Mouse (Mus musculus): Measurements from ENCODE around the gene Rock2. TPM values are rescaled to one million over a fixed set of nuclear protein-coding genes. Genes with fewer than 3 reads are reported as not detected.

Rock2 gene
- polyA plus RNA-seq (2015; fragmentation: Nextera tagmentation; extraction: Ambion mirVana), result 20.0 and 20.9 TPM in 2 replicates

DNA sequence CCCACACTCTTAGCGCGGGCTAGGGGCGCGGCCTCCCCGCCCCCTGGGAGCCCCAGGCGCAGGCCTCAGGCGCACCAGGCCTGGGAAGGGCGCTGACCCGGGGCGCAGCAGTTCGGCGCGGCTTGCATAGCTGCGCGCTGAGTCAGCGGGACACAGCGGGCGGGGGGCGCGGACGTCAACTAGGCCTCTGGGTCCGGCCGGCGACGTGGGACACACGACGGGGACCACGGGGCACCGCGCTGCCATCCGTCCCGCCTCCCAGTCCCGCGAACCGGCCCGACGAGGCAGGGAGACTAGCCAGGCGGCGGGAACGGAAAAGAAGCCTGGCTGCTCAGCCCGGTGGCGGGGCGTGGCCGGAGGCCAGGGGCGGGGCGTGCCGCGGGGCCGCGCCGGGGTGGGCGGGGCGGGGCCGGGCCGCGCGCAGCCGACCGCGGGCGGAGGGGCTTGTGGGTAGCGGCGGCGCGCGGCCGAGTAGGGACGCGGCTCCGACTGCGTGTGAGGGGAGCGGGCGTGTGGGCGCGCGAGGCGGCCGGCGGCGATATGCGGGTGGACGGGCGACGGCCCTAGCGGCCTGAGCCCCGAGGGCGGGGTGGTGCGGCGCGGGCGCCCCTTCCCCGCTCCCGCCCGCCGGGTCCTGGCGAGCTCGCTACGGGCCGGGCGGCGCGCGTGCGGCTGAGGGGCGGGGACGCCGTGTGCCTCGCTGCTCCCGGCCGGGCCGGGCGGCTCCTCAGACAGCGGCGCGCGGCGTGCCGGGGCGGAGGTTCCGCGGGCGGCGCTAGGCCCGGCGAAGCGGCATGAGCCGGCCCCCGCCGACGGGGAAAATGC, at the start of gene Rock2:
TSS of gene Rock2 (plus strand) at position 500 of the 825 bp plus-strand sequence.
- Histone ChIP-seq H3K9ac (peak within 1 kb of the TSS; percentile 85), H3K36me3 (no peaks in the 10 kb centered on the region), H3K9me3 (no peaks in the 10 kb centered on the region), H3K27ac (peak within 1 kb of the TSS; percentile 99), H3K4me2 (peak within 1 kb of the TSS; percentile 72), H3K4me1 (peaks cover 27% of the 10 kb centered on the region), H3K4me3 (peak within 1 kb of the TSS; percentile 98), H3K27me3 (no peaks in the 10 kb centered on the region)
- ATAC-seq (ENCODE audit: borderline replicate concordance, extremely low read depth, low FRiP score, low TSS enrichment), result peak; percentile 93
- under 1% methylated on average over 92 of the region's 130 CpGs for WGBS

DNA sequence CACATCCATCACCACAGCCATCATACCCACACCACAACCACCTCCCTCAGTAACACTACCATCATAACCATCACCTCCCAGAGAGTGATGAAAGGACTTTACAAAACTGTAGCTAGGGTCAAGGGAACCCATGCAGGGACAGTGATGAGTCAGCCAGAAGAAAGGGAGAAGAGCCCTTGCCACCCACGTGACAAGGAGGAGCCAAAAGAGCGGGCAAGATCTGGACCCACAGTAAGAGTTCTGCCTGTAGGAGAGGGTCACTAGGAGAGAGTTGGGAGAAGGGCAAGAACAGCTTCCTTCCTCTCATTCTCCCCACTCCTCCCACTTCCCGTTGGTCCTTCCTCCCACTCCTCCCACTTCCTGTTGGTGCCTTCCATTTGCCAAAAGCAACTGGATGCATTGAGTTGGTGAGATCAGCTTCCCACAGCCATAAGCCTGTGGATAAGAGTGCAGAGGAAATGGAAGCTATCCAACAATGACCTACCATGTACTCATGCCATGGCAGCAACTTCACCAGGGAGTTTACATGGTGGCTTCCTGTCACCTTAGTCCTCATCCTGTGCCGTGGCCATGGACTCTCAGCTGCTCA, 47.4 kb upstream of the Rock2 start:
- Histone ChIP-seq H3K36me3 (no peaks in the 10 kb centered on the region), H3K27ac (no peak overlapping the region), H3K27me3 (no peaks in the 10 kb centered on the region), H3K9me3 (no peaks in the 10 kb centered on the region), H3K4me2 (no peak overlapping the region), H3K4me3 (no peak overlapping the region), H3K9ac (no peak overlapping the region), H3K4me1 (peaks cover 14% of the 10 kb centered on the region; the same call in 1 of the 2 replicates)
- WGBS, result 64% methylated on average over 4 of the region's 4 CpGs
- ATAC-seq (ENCODE audit: borderline replicate concordance, extremely low read depth, low FRiP score, low TSS enrichment), result no peak

DNA sequence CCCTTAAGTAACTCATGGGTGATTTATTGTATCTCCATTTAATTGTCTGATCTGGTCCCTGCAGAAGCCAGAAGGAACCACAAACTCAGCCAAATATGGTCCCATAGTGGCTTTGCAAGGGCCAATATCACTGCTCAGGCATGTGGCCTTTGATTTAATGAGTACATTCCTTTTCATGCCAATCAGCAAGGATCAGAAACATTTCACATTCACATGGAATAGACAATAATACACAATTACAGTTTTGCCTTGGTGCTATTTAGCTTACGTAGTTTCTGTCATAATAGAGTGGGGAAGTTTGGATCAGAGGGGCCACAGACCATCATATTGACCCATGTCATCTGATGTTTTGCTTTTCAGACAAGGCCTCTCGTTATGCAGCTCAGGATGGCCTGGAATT, 46.2 kb upstream of the Rock2 start:
- Histone ChIP-seq H3K4me1 (peaks cover 16% of the 10 kb centered on the region), H3K36me3 (no peaks in the 10 kb centered on the region), H3K27ac (no peak overlapping the region), H3K4me2 (no peak overlapping the region), H3K4me3 (no peak overlapping the region), H3K9me3 (no peaks in the 10 kb centered on the region), H3K9ac (no peak overlapping the region), H3K27me3 (no peaks in the 10 kb centered on the region)
- no peak for ATAC-seq (ENCODE audit: borderline replicate concordance, extremely low read depth, low FRiP score, low TSS enrichment)
- WGBS, result 67% methylated on average over 2 of the region's 2 CpGs

DNA sequence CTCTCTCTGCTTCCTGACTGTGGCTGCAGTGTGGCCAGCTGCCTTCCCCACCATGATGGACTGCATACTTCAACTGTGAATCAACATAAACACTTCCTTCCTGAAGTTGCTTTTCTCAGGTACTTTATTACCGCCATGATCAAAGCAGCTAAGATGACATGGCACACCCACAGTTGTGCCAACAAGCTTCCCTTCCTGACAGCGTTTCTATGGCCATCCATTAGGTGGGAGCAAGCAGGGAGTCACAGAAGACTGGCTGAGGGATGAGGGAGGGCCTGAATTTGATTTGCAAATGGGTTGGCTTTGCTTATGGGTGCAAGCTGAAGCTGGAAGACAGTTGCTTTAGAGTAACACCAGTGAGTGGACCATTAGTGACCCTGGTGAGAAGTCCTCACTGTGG, 44.9 kb upstream of the Rock2 start:
- Histone ChIP-seq H3K36me3 (no peaks in the 10 kb centered on the region), H3K4me2 (no peak overlapping the region), H3K4me3 (no peak overlapping the region), H3K27ac (no peak overlapping the region), H3K9me3 (no peaks in the 10 kb centered on the region), H3K9ac (no peak overlapping the region), H3K27me3 (no peaks in the 10 kb centered on the region), H3K4me1 (peaks cover 20% of the 10 kb centered on the region)
- ATAC-seq (ENCODE audit: borderline replicate concordance, extremely low read depth, low FRiP score, low TSS enrichment), result no peak
- WGBS, result 30% methylated on average over 2 of the region's 2 CpGs

DNA sequence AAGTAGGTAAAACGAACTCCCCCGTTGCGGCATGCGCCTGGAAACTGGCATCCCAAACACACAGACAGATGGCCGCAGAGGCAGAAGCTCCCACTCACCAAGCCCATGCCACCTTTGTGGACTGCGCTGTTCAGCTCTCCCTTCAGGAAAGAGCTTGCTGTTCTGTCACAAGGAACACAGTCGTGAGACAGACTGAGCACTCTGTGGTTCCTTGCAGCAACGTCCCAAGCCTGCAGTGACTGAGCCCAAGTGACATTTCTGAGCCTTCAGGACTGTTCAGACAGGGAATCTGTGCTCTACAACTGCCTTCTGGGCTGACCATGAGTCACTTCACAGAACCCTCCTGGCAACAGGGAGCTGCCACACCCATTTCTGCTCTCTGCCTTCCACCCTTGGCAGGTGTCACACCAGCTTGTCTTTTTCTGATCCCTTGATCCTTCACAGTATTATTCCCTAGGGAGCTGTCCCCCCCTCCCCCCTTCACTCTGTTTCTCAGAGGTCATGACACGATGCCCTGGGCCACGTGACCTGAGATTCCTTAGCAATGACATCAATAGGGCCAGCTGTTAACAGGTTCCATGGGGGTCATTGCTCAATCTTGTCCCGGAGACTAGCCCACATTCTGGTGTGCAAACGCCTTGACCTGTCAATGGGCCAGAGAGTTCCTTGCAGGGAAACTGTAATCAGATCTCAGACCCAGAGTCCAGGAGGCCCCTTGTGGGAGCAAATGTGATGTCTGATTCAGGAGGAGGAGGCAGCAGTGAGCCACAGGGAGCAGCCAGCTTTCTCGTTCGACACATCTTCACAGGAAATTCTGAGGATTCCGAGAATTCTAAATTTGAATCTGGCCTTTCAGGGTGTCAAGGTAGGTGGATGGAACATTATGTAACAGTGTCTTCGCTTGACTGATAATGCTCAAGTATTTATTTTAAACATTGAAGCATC, 44.0 kb upstream of the Rock2 start:
- ATAC-seq (ENCODE audit: borderline replicate concordance, extremely low read depth, low FRiP score, low TSS enrichment), result no peak
- 45% methylated on average over 16 of the region's 16 CpGs for WGBS
- H3K4me1 ChIP-seq, result peaks cover 19% of the 10 kb centered on the region
- no peaks in the 10 kb centered on the region for H3K9me3 ChIP-seq
- no peaks in the 10 kb centered on the region for H3K27me3 ChIP-seq
- H3K27ac ChIP-seq, result no peak overlapping the region
- no peak overlapping the region for H3K4me3 ChIP-seq
- H3K9ac ChIP-seq, result no peak overlapping the region
- H3K4me2 ChIP-seq, result no peak overlapping the region
- no peaks in the 10 kb centered on the region for H3K36me3 ChIP-seq

DNA sequence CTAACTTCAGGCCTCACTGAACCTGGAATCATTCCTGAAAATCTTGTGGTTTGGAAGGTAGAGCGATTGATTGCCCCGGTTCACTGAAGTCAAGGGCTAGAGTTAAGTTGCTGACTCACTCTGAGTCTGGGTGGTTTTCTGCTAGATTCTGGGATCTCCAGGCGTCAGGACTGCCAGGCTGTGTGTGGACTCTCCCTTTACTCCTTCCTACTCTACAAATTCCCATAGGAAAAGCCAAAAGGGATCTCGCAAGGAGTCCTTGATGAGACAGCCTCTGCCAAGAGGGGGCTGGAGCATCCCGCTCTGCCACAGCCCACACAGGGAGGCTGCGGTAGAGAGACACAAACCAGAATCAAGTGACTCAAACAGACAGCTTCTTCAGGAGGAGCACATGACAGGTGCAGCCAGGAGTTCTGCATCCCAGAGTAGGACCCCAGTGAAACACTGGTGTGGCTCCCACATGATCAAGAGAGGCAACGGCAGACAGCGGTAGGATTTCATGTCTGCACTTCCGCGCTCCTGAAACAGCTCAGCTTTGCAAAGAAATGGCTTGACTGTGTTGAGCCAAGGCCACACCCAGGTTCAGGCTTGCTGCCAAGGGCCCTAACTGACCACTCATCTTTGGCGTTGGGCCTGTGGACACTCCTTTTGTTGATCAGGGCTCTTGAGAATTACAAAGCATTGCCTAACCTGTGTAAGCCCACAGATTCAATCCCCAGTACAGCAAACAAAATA, 41.1 kb upstream of the Rock2 start:
- H3K4me2 ChIP-seq, result peak overlapping the region; percentile 3; the same call in 1 of the 2 replicates
- peaks cover 19% of the 10 kb centered on the region for H3K4me1 ChIP-seq
- ATAC-seq (ENCODE audit: borderline replicate concordance, extremely low read depth, low FRiP score, low TSS enrichment), result peak; percentile 41; the same call in 1 of the 2 replicates
- WGBS, result 59% methylated on average over 11 of the region's 11 CpGs
- H3K27me3 ChIP-seq, result no peaks in the 10 kb centered on the region
- H3K4me3 ChIP-seq, result no peak overlapping the region
- no peaks in the 10 kb centered on the region for H3K36me3 ChIP-seq
- no peak overlapping the region for H3K9ac ChIP-seq
- no peak overlapping the region for H3K27ac ChIP-seq
- no peaks in the 10 kb centered on the region for H3K9me3 ChIP-seq

DNA sequence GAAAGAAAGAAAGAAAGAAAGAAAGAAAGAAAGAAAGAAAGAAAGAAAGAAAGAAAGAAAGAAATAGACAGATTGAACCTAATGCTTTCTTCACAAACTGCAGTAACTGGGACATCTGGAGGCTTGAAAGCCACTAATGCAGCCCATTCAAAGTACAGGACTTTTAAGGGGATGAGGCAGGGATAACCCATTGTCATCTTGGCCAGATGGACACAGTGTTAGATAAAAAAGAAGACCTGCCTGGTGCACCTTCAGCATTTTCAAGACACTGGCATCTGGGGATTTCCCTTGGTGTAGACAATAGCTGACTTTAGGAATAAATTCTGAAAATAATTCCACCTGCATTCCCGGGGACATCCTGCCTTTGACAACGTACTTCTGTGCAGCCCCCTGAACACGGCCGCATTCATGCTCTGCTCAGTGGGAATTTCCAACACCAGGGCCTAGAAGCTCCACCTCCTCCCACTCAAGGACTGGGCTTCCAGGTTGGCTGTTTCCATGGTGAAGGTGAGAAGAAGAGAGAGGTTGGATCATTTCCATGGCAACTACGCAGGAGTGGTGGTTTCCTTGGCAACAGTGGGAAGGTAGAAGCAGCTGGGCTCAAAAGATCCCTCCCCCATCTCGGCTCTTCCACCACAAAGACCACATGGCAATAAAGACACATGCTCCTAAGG, 38.9 kb upstream of the Rock2 start:
- H3K9ac ChIP-seq, result no peak overlapping the region
- H3K27me3 ChIP-seq, result no peaks in the 10 kb centered on the region
- H3K27ac ChIP-seq, result no peak overlapping the region
- peaks cover 15% of the 10 kb centered on the region for H3K4me1 ChIP-seq
- H3K36me3 ChIP-seq, result no peaks in the 10 kb centered on the region
- ATAC-seq (ENCODE audit: borderline replicate concordance, extremely low read depth, low FRiP score, low TSS enrichment), result peak; percentile 64; the same call in 1 of the 2 replicates
- H3K9me3 ChIP-seq, result no peaks in the 10 kb centered on the region
- 34% methylated on average over 6 of the region's 6 CpGs for WGBS
- H3K4me2 ChIP-seq, result no peak overlapping the region
- H3K4me3 ChIP-seq, result no peak overlapping the region

DNA sequence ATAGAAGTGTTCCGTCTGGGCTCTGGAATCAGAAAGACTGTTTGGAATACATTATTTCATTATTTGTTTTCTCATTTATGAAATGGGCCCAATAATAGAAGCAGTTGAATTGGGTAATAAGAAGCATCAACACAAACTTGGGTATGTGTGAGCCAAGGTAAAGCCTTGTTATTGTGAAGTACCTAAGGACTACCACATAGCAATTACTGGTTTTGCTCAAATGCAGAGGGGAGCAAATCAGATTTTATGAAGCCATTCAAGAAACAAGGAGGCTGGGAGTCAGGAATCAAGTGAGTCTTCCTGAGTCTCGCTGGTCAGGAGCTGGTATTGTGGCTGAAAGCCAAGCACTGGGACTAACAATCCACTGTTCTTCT, 38.4 kb upstream of the Rock2 start:
- WGBS, result 62% methylated on average over 2 of the region's 2 CpGs
- ATAC-seq (ENCODE audit: borderline replicate concordance, extremely low read depth, low FRiP score, low TSS enrichment), result no peak
- no peaks in the 10 kb centered on the region for H3K9me3 ChIP-seq
- H3K4me2 ChIP-seq, result no peak overlapping the region
- H3K4me1 ChIP-seq, result peaks cover 10% of the 10 kb centered on the region
- no peaks in the 10 kb centered on the region for H3K36me3 ChIP-seq
- H3K27ac ChIP-seq, result no peak overlapping the region
- H3K9ac ChIP-seq, result no peak overlapping the region
- H3K27me3 ChIP-seq, result no peaks in the 10 kb centered on the region
- H3K4me3 ChIP-seq, result no peak overlapping the region

DNA sequence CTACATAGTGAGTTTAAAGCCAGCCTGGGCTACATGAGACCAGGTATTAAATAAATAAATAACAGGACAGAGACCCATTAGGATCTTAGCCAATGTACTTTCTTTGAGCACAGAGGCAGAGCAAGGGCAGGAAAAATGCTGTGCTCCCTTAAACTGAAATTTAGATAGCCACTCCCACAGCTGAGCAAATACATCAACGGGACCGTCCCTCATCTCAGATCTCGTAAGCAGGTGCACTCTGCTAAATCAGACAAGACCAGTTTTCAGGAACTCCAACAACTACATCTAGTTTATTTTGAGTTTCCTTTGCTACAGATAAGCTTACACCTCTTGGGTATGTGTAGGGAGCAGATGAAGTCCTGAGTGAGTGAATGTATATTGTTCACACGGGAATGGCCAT, 36.6 kb upstream of the Rock2 start:
- Histone ChIP-seq H3K9me3 (no peaks in the 10 kb centered on the region), H3K36me3 (no peaks in the 10 kb centered on the region), H3K9ac (no peak overlapping the region), H3K4me1 (peaks cover 10% of the 10 kb centered on the region), H3K27me3 (no peaks in the 10 kb centered on the region), H3K27ac (no peak overlapping the region), H3K4me3 (no peak overlapping the region), H3K4me2 (no peak overlapping the region)
- ATAC-seq (ENCODE audit: borderline replicate concordance, extremely low read depth, low FRiP score, low TSS enrichment), result no peak
- WGBS, result 34% methylated on average over 4 of the region's 4 CpGs

DNA sequence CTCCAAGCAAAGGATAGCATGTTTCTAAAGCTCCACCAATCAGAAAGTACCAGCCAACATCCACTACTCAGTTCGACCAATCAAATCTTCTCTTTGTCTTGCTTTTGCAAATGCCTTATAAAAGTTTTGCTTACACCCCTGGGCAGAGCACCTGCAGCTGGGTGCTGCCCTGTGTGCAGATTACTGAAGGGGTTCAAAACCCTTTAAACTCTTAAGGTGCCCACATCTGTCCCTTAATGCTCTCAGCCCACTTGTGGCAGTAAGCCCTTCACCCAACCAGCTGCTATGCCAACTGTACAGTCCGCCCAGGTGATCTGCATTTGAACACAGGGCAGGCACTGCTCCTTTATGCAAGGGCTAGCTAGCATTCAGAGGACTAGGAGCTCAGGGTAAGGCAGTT, 34.9 kb upstream of the Rock2 start:
- ATAC-seq (ENCODE audit: borderline replicate concordance, extremely low read depth, low FRiP score, low TSS enrichment), result no peak
- Histone ChIP-seq H3K27ac (no peak overlapping the region), H3K9me3 (no peaks in the 10 kb centered on the region), H3K4me2 (no peak overlapping the region), H3K9ac (no peak overlapping the region), H3K4me3 (no peak overlapping the region), H3K4me1 (no peaks in the 10 kb centered on the region), H3K36me3 (no peaks in the 10 kb centered on the region), H3K27me3 (no peaks in the 10 kb centered on the region)
- 74% methylated on average over 2 of the region's 2 CpGs for WGBS

DNA sequence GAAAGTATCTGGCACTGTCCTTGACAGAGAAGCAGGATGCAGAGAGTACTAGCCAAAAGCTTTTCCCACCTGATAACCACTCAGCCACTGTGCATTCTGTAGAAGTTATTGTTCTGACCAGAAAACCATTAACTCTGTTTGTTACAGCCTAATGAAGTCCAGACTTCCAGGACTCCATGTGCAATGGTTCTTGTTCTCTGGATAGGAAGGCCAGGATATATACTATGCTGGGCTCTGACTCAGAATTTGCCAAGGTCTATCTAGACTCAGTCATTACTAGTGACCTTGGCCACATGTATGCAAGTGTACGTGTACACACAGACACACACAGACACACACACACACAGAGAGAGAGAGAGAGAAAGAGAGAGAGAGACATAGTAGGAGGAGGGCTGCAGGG, 34.2 kb upstream of the Rock2 start:
- Histone ChIP-seq H3K36me3 (no peaks in the 10 kb centered on the region), H3K27ac (no peak overlapping the region), H3K4me1 (no peaks in the 10 kb centered on the region), H3K27me3 (no peaks in the 10 kb centered on the region), H3K9ac (no peak overlapping the region), H3K9me3 (no peaks in the 10 kb centered on the region), H3K4me3 (no peak overlapping the region), H3K4me2 (no peak overlapping the region)
- WGBS, result 28% methylated on average over 1 of the region's 1 CpGs
- no peak for ATAC-seq (ENCODE audit: borderline replicate concordance, extremely low read depth, low FRiP score, low TSS enrichment)

Measured in lung, embryonic 15.5 days (tissue).